Mouse (Mus musculus): Measurements from ENCODE around the gene Map3k21.

The Map3k21 gene

GRCm38 (mm10) chr8:125975981-125976380 is 65.7 kb downstream of the Map3k21 start:
- no peak for DNase-seq

DNA sequence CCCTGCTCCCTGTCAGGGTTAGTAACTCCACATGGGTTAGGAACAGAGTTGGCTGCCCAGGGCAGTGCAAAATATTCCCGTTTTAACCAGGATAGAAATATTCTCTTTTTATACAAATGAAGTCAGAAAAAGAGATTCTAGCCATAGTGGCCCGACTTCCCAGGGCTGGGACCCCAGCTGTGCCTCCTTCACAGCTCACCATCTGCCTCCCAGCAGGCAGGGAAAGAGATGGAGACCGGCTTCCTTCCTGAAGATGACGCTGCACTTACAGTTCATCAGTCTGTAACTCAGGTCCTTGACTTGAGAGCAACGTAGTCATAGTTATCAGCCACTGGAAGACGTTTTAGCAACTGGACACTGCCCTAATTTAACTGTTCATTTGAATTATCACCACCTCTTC is 70.6 kb downstream of the Map3k21 start:
- DNase-seq, result no peak

GRCm38 (mm10) chr8:125983515-125983914 is 73.3 kb downstream of the Map3k21 start:
- no peak for DNase-seq

DNA sequence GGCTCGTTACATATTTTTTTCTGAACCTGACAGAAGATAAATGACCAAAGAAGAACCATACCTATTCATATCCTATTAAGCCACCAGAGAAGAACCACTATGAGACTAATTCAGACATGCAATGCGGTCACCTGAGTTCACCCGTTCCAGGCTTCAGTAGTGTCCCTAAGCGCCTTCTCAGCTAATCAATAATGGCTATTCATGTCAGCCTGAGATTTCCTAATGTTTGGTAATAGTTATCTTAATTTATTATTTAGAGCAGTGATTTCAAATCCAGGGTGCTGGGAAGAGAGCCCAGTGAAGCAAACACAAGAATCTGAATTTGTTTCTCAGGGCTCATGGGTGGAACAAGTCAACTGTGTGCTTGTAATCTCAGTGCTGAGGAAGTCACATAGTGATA is 73.9 kb downstream of the Map3k21 start:
- no peak for DNase-seq

GRCm38 (mm10) chr8:125985364-125985763 is 75.1 kb downstream of the Map3k21 start:
- no peak for DNase-seq

- no peak for DNase-seq
These were observed 76.8 kb downstream of the Map3k21 start for GRCm38 (mm10) chr8:125986999-125987589.

GRCm38 (mm10) chr8:125987996-125988395 is 77.7 kb downstream of the Map3k21 start:
- DNase-seq, result no peak

DNA sequence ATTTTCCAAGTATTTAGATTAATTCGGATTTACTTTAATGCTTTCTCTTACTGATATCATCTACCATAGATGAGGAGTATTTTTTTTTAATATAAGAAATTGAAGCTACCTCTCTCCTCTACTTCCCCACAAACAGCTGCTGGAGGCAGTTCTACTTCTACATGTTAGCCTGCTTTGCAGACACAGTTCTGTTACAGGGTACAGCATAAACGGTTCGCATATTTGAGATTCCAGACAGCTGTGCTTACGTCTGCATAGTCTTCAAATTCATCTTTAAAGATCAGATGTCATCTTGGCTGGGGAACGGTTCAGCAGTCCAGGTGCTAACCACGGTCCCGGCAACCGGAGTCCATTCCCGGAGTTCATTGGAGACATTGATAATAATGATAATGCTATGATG is 83.4 kb downstream of the Map3k21 start:
- no peak for DNase-seq

GRCm38 (mm10) chr8:125995101-125995986 is 85.1 kb downstream of the Map3k21 start, which contains the start of gene Kcnk1:
Kcnk1 (plus strand) TSS chr8:125995170.
- peak; percentile 23 for DNase-seq

GRCm38 (mm10) chr8:125996031-125996839 is 86.0 kb downstream of the Map3k21 start:
- DNase-seq, result no peak

DNA sequence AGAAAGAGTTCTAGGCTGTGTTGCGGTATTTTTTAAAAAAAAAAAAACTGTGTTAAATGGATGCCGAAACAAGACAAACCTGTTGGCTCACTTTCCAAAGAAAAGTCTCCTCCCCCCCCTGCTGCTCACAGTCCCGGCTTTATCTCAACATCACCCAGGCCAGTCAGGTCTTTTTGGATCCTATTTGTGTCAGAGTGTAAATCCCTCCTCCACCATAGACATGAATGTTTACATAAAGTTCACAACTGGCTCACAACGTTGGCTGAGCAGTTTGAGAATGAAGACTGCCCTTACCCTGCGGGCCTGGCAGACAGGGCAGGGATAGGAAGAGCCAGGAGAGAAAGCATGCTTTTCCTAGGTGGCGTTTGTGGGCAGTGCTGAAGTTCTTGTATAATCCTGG is 86.7 kb downstream of the Map3k21 start:
- DNase-seq, result no peak

Data from liver (tissue).